Mouse (Mus musculus): ENCODE results near the gene Rab5if. TPM values are rescaled to one million over a fixed set of nuclear protein-coding genes. Genes with fewer than 3 reads are reported as not detected.
A peak's percentile ranks its signal among the peaks of the same experiment; 100 is the strongest.
"Not testable (repeated sequence)": the region's sequence is repeated elsewhere in the genome, so short reads cannot be mapped to it uniquely, and the experiment has no call there.

Rab5if gene
- total RNA-seq, 2 experiments from 2014 or later: 89.0 to 98.6 TPM

- peak overlapping the region; percentile 83 for H3K4me3 ChIP-seq
- TF ChIP-seq CTCF (IDR thresholded peaks at IDR 0.05): peak; percentile 21; the same call in 1 of the 2 replicates
- peak overlapping the region; percentile 13; the same call in 1 of the 2 replicates for H3K27ac ChIP-seq
- intact Hi-C loops (cut with DNase I): no loop called here
- DNase-seq: peak; percentile 81
These were observed 20.9 kb upstream of the Rab5if start for GRCm38 (mm10) chr2:156841841-156842706.

DNA sequence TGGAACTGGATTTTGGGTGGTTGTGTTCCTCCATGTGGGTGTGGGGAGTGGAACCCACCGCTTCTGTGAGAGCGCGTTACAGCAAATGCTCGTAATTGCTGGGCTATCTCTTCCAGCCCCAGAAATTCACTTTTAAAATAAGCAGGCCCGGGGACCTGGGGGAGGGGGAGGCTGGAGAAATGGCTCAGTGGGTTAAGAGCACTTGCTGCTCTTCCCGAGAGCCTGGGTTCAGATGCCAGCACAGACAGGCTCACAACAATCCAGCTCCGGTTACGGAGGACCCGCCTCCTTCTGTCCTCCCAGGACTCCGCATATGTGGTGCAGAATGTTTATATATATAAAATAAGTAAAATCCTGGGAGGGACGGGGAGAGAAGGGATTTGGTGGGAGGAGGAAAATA, 20.2 kb upstream of the Rab5if start:
- Histone ChIP-seq H3K4me3 (no peak overlapping the region), H3K27ac (no peak overlapping the region)
- no peak for TF ChIP-seq CTCF (IDR thresholded peaks at IDR 0.05)
- intact Hi-C loops (cut with DNase I): no loop called here
- DNase-seq: no peak

- DNase-seq: no peak
- intact Hi-C loops (cut with DNase I): no loop called here
- no peak for TF ChIP-seq CTCF (IDR thresholded peaks at IDR 0.05)
These were observed 19.6 kb upstream of the Rab5if start for GRCm38 (mm10) chr2:156843331-156843730.

GRCm38 (mm10) chr2:156844715-156845114, 18.2 kb upstream of the Rab5if start:
- H3K27ac ChIP-seq: no peak overlapping the region
- intact Hi-C loops (cut with DNase I): loop anchor here (5.0 kb wide), 1 partner anchor 32 kb away; no protein-coding TSS in a partner anchor
- H3K4me3 ChIP-seq: no peak overlapping the region
- no peak for TF ChIP-seq CTCF (IDR thresholded peaks at IDR 0.05)
- no peak for DNase-seq

More at GRCm38 (mm10) chr2:156843331-156843730, 19.6 kb upstream of the Rab5if start:
- Histone ChIP-seq H3K4me3 (no peak overlapping the region), H3K27ac (no peak overlapping the region)

DNA sequence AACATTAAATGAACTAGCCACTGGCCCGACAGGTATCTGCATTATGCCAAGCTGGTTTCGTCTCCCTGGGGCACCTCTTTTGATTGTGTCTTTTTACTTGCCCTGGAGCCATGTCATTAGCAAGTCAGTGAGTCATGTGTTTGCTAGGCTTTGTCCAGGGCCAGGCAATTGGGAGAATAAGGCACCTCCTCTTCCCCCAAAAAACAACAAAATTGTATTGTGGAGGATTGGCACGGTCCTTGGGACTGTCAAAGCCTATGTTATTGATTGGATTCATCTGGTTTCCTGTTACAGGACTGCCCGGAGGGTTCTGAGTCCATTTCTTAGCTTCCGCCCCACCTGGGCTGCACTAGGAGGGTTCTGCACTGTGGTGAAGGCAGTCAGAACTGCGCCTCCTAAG, 15.3 kb upstream of the Rab5if start:
- H3K27ac ChIP-seq: no peak overlapping the region
- no peak overlapping the region for H3K4me3 ChIP-seq
- no peak for TF ChIP-seq CTCF (IDR thresholded peaks at IDR 0.05)
- no peak for DNase-seq
- intact Hi-C loops (cut with DNase I): loop anchor here (5.0 kb wide), 1 partner anchor 35 kb away; no protein-coding TSS in a partner anchor

DNA sequence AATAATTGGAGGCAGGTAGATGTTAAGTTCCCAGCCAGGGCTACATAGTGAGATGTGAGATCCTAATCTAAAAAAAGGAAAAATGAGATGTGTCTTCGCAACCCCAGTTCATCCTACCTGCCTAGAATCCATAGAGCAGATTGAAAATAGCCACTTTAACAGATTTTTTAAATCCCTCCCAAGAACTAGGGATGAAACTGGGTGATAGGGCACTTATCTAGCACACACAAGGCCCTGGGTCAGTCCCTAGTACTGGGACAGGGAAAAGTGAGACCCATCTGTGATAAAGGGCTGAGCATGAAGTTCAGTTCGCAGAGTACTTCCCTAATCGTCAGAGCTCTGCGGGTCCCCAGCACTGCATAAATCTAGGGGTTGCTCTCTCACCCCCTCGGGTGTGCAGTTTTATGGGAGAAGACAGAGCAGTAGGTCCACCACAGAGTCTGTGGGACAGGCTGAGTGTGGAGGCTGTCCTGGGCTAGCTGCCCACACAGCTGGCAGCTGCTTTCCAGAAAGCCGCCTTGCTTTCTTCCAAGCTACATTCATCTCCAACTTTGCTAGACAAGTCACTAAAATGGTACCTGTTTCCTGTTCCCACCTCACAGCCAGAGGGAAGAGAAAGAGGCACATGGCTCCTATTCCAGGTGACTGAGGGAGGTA, 14.3 kb upstream of the Rab5if start:
- intact Hi-C loops (cut with DNase I): loop anchor here (5.0 kb wide), 1 partner anchor 36 kb away; no protein-coding TSS in a partner anchor

GRCm38 (mm10) chr2:156850505-156850904, 12.4 kb upstream of the Rab5if start:
- no peak for TF ChIP-seq CTCF (IDR thresholded peaks at IDR 0.05)
- no peak for DNase-seq
- Histone ChIP-seq H3K4me3 (no peak overlapping the region), H3K27ac (no peak overlapping the region)
- intact Hi-C loops (cut with DNase I): no loop called here

More for the DNA sequence above, 14.3 kb upstream of the Rab5if start:
- no peak for DNase-seq
- H3K4me3 ChIP-seq: no peak overlapping the region
- TF ChIP-seq CTCF (IDR thresholded peaks at IDR 0.05): no peak
- H3K27ac ChIP-seq: no peak overlapping the region

DNA sequence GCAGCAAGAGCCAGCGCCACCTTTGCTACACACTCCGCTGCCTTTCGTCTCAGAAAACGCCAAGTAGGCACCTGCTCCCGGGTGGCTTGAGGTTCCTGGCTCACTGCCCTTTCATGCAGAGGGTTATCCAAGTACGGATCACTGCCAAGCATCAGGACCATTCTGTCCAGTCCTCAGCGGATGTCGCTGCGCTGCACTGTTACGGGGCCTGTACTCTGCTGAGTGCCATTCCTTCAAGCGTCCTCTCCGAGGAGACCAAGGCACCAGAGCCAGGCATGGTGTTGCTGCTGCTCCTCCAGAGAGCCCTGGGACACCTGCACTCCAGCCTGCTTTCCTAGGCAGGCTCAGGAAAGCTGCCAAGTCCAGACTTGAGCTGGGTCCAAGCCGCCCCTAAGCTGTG, 9.3 kb upstream of the Rab5if start:
- DNase-seq; intact Hi-C loops (cut with DNase I); H3K27ac ChIP-seq; H3K4me3 ChIP-seq: not testable (repeated sequence)

GRCm38 (mm10) chr2:156853999-156854771, 8.7 kb upstream of the Rab5if start:
- DNase-seq: peak; percentile 53
- H3K4me3 ChIP-seq; H3K27ac ChIP-seq; intact Hi-C loops (cut with DNase I): not testable (repeated sequence)
- peak; percentile 48 for TF ChIP-seq CTCF (IDR thresholded peaks at IDR 0.05)

- DNase-seq: no peak
- no peak overlapping the region for H3K4me3 ChIP-seq
- TF ChIP-seq CTCF (IDR thresholded peaks at IDR 0.05): no peak
- intact Hi-C loops (cut with DNase I): loop anchor here (2.0 kb wide), 1 partner anchor 50 kb away; no protein-coding TSS in a partner anchor
- H3K27ac ChIP-seq: no peak overlapping the region
These were observed 6.6 kb upstream of the Rab5if start for GRCm38 (mm10) chr2:156856311-156856710.

DNA sequence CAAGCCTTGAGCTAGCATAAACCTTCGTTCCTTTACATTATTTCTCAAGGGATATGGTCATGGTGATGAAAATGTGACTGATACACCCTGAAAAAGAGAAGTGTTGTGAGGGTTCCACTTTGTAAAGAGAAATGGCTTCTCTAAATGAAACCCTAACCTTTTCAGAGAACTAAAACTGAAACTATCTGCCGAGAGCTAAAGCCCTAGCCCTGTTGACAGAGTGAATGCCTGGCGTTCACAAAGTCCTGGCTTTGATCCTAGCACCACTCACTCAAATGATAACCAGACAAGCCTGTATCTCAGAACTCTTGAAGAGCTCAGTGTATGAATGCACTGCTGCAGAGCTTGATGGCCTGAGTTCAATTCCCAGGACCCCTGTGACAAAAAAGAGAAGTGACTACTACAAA, 5.5 kb upstream of the Rab5if start:
- intact Hi-C loops (cut with DNase I): loop anchor here (2.0 kb wide), 1 partner anchor 51 kb away; no protein-coding TSS in a partner anchor

DNA sequence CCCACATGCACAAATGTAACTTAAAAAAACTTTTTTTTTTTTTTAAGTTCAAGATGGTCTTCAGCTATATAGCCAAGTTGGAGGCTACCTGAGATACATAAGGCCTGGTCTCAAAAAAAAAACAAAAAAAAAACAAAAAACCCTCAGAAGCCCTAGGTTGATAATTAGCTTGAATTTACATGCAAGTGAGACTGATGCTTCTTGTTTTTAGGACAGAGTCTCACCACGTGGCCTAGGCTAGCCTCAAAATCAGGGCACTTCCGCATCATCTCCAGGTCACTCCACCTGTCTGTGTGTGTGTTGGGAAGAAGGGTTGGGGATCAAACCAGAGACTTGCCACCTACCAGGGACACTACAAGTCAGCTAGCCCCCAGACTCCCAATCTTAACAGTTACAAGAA, 5.1 kb upstream of the Rab5if start, which contains the start of gene 4930518I15Rik:
4930518I15Rik (minus strand) TSS at position 112 of the 400 bp plus-strand sequence.
- H3K27ac ChIP-seq: no peak within 1 kb of the TSS
- no peak for DNase-seq
- TF ChIP-seq CTCF (IDR thresholded peaks at IDR 0.05): no peak
- H3K4me3 ChIP-seq: no peak within 1 kb of the TSS
- intact Hi-C loops (cut with DNase I): loop anchor here (2.0 kb wide), 1 partner anchor 51 kb away; no protein-coding TSS in a partner anchor

More for the DNA sequence above, 5.5 kb upstream of the Rab5if start:
- Histone ChIP-seq H3K27ac (no peak overlapping the region), H3K4me3 (no peak overlapping the region)
- no peak for DNase-seq
- no peak for TF ChIP-seq CTCF (IDR thresholded peaks at IDR 0.05)
